Mouse (Mus musculus) spleen, adult 2 months (tissue): ENCODE results near the gene Rasgrf2.

Source experiments
- CTCF ChIP-seq: fragments of 200-500 bp; IDR thresholded peaks from 2 replicates; pipeline ENCODE4 v1.5.1; 2011; ENCODE audit warnings: mild to moderate bottlenecking, inconsistent platforms; ENCODE audit not compliant: insufficient read depth, insufficient read length, insufficient replicate concordance; ENCODE audit errors: extremely low read depth
- POLR2A ChIP-seq: fragments of 200-500 bp; IDR thresholded peaks from 2 replicates; pipeline ENCODE4 v1.6.1; 2011; ENCODE audit warnings: low read depth, low read length, inconsistent platforms

DNA sequence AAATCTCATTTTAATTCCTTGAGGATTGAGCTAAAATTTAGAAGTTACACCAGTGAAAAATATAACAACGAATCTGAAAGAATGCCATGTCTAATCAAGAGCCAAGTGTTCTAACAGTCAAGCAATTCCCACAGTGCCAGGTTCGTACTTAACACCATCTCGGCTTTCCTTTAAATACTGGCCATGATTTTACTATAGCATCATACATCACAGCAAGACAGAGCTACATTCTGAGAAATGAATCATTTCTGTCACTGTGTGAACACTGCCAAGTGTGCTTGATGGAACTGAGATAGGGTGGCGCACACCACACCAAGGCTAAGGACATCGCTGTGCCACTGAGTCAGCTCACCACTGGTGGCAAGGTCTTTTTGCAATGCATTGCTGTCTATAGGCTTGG, 5.6 kb downstream of the Rasgrf2 start:
- no peak for TF ChIP-seq CTCF
- no peak for TF ChIP-seq POLR2A
